Mouse (Mus musculus) MEL (cell line): ENCODE measurements around the gene Slc2a2. TPM values are rescaled to one million over a fixed set of nuclear protein-coding genes. Genes with fewer than 3 reads are reported as not detected.

Experiments used
- DNase-seq: peaks from one replicate; pipeline ENCODE4 v3.0.0; 2011; ENCODE audit warnings: low read depth, low spot score
- H3K27ac ChIP-seq: 2 replicates; pipeline ENCODE4 v1.5.1; 2012; ENCODE audit warnings: low read depth, mild to moderate bottlenecking, control low read depth, low read length, moderate library complexity; ENCODE audit not compliant: control insufficient read depth
- H3K27me3 ChIP-seq, 2 experiments: fragments of 150-350 bp in 1 of 2; sonication (generic) in 1 of 2; 2 replicates each; pipeline ENCODE4 v1.6.1; 2012; ENCODE audit warnings: low read length in 2 of 2, mild to moderate bottlenecking in 2 of 2, improper control_type of control experiment in 1 of 2, moderate library complexity in 1 of 2; ENCODE audit not compliant: insufficient read depth in 2 of 2, control insufficient read depth in 1 of 2
- H3K36me3 ChIP-seq, 2 experiments: 2 replicates each; pipeline ENCODE4 v1.6.1; 2012 to 2014; ENCODE audit warnings: low read length in 2 of 2, improper control_type of control experiment in 1 of 2, inconsistent platforms in 1 of 2, mild to moderate bottlenecking in 1 of 2; ENCODE audit not compliant: insufficient read depth in 2 of 2, control insufficient read depth in 1 of 2
- H3K4me1 ChIP-seq, 2 experiments: fragments of 150-350 bp in 1 of 2; sonication (generic) in 1 of 2; 2 replicates each; pipeline ENCODE4 v1.6.1; 2012; ENCODE audit warnings: low read length in 2 of 2, improper control_type of control experiment in 1 of 2, mild to moderate bottlenecking in 1 of 2; ENCODE audit not compliant: insufficient read depth in 2 of 2, control insufficient read depth in 1 of 2
- H3K4me3 ChIP-seq, 2 experiments: fragments of 150-350 bp in 1 of 2; sonication (generic) in 1 of 2; 2 replicates each; pipeline ENCODE4 v1.5.1; 2012; ENCODE audit warnings: low read depth in 2 of 2, low read length in 2 of 2, mild to moderate bottlenecking in 2 of 2, moderate library complexity in 2 of 2, control low read depth in 1 of 2, improper control_type of control experiment in 1 of 2; ENCODE audit not compliant: control insufficient read depth in 1 of 2, insufficient read depth in 1 of 2
- H3K79me2 ChIP-seq: 2 replicates; pipeline ENCODE4 v1.6.1; 2012; ENCODE audit warnings: mild to moderate bottlenecking, low read length, moderate library complexity; ENCODE audit not compliant: control insufficient read depth, poor library complexity, insufficient read depth
- H3K9ac ChIP-seq: 2 replicates; pipeline ENCODE4 v1.6.1; 2012; ENCODE audit warnings: low read depth, mild to moderate bottlenecking, control low read depth, low read length, moderate library complexity; ENCODE audit not compliant: control insufficient read depth, poor library complexity, severe bottlenecking
- H3K9me3 ChIP-seq: fragments of 150-350 bp; sonication (generic); replicated peaks from 2 replicates; pipeline ENCODE4 v1.6.1; 2012; ENCODE audit warnings: mild to moderate bottlenecking, low read length, improper control_type of control experiment, moderate library complexity; ENCODE audit not compliant: insufficient read depth
- BHLHE40 ChIP-seq: IDR thresholded peaks from 2 replicates; pipeline ENCODE4 v1.6.1; 2012; ENCODE audit warnings: low read depth, mild to moderate bottlenecking, inconsistent platforms, low read length, improper control_type of control experiment, borderline replicate concordance
- CHD1 ChIP-seq: IDR thresholded peaks from 2 replicates; pipeline ENCODE4 v1.6.1; 2012; ENCODE audit warnings: low read depth, mild to moderate bottlenecking, inconsistent platforms, low read length, improper control_type of control experiment
- ELF1 ChIP-seq: IDR thresholded peaks from 2 replicates; pipeline ENCODE4 v1.6.1; 2014; ENCODE audit warnings: low read depth, mild to moderate bottlenecking, inconsistent platforms, low read length, improper control_type of control experiment, moderate library complexity
- ETS1 ChIP-seq: IDR thresholded peaks from 2 replicates; pipeline ENCODE4 v1.6.1; 2012; ENCODE audit warnings: low read depth, mild to moderate bottlenecking, inconsistent platforms, low read length, improper control_type of control experiment, moderate library complexity
- HCFC1 ChIP-seq: IDR thresholded peaks from 2 replicates; pipeline ENCODE4 v1.6.1; 2012; ENCODE audit warnings: low read depth, mild to moderate bottlenecking, inconsistent platforms, low read length, improper control_type of control experiment, moderate library complexity
- KAT2A ChIP-seq: conservative IDR thresholded peaks from 2 replicates; pipeline ENCODE4 v1.6.1; 2012; ENCODE audit warnings: low read depth, low read length, improper control_type of control experiment, inconsistent platforms
- MAX ChIP-seq: IDR thresholded peaks from 2 replicates; pipeline ENCODE4 v1.6.1; 2011; ENCODE audit warnings: low read length, improper control_type of control experiment
- MEF2A ChIP-seq: IDR thresholded peaks from 2 replicates; pipeline ENCODE4 v1.6.1; 2014; ENCODE audit warnings: low read depth, mild to moderate bottlenecking, inconsistent platforms, low read length, improper control_type of control experiment; ENCODE audit not compliant: poor library complexity, insufficient replicate concordance, severe bottlenecking; ENCODE audit errors: extremely low read depth
- MXI1 ChIP-seq: IDR thresholded peaks from 2 replicates; pipeline ENCODE4 v1.6.1; 2011; ENCODE audit warnings: mild to moderate bottlenecking, low read depth, low read length, improper control_type of control experiment
- MYC ChIP-seq: IDR thresholded peaks from 2 replicates; pipeline ENCODE4 v1.6.1; 2011; ENCODE audit warnings: low read depth, mild to moderate bottlenecking, low read length, improper control_type of control experiment, moderate library complexity
- NELFE ChIP-seq: IDR thresholded peaks from 2 replicates; pipeline ENCODE4 v1.6.1; 2011; ENCODE audit warnings: low read depth, low read length, improper control_type of control experiment
- NRF1 ChIP-seq: IDR thresholded peaks from 2 replicates; pipeline ENCODE4 v1.6.1; 2014; ENCODE audit warnings: low read depth, mild to moderate bottlenecking, inconsistent platforms, low read length, improper control_type of control experiment, moderate library complexity; ENCODE audit not compliant: poor library complexity, insufficient read depth, severe bottlenecking
- POLR2A ChIP-seq, 2 experiments: IDR thresholded peaks; 2 replicates each; pipeline ENCODE4 v1.6.1; 2011 to 2012; ENCODE audit warnings: low read length in 2 of 2, mild to moderate bottlenecking in 2 of 2, control low read depth in 1 of 2, improper control_type of control experiment in 1 of 2, low read depth in 1 of 2, moderate library complexity in 1 of 2; ENCODE audit not compliant: control insufficient read depth in 1 of 2, insufficient read depth in 1 of 2, poor library complexity in 1 of 2
- POLR2AphosphoS2 ChIP-seq: IDR thresholded peaks from 2 replicates; pipeline ENCODE4 v1.6.1; 2011; ENCODE audit warnings: low read length, improper control_type of control experiment
- RAD21 ChIP-seq: IDR thresholded peaks from 2 replicates; pipeline ENCODE4 v1.6.1; 2011; ENCODE audit warnings: mild to moderate bottlenecking, low read depth, low read length, improper control_type of control experiment
- SMC3 ChIP-seq: IDR thresholded peaks from 2 replicates; pipeline ENCODE4 v1.6.1; 2011; ENCODE audit warnings: low read depth, low read length, improper control_type of control experiment
- TBP ChIP-seq: IDR thresholded peaks from 2 replicates; pipeline ENCODE4 v1.8.0; 2011; ENCODE audit warnings: low read depth, low read length, improper control_type of control experiment
- UBTF ChIP-seq: IDR thresholded peaks from 2 replicates; pipeline ENCODE4 v1.6.1; 2012; ENCODE audit warnings: low read depth, mild to moderate bottlenecking, inconsistent platforms, low read length, improper control_type of control experiment, moderate library complexity, borderline replicate concordance; ENCODE audit not compliant: insufficient read depth
- USF1 ChIP-seq: IDR thresholded peaks from 2 replicates; pipeline ENCODE4 v1.6.1; 2014; ENCODE audit warnings: low read depth, mild to moderate bottlenecking, inconsistent platforms, low read length, improper control_type of control experiment, moderate library complexity
- ZKSCAN1 ChIP-seq: IDR thresholded peaks from 2 replicates; pipeline ENCODE4 v1.6.1; 2012; ENCODE audit warnings: low read depth, mild to moderate bottlenecking, inconsistent platforms, low read length, improper control_type of control experiment, moderate library complexity
- polyA plus RNA-seq, 2 experiments: library from polyadenylated mRNA; stranded (reverse) in 1 of 2; unstranded in 1 of 2; fragments of >175 nt in 1 of 2; fragments of >200 nt in 1 of 2; gene quantifications; 2 replicates each; pipeline versions ENCODE4 v1.2.1 to v1.2.4; 2012; ENCODE audit warnings: low replicate concordance in 2 of 2, low read depth in 1 of 2; ENCODE audit not compliant: insufficient read length in 2 of 2, insufficient read depth in 1 of 2, missing spikeins in 1 of 2
- total RNA-seq: library from RNA; depleted of rRNA; stranded (reverse); fragments of 300-350 nt; gene quantifications from 2 replicates; pipeline ENCODE4 v1.2.3, GENCODE M21; 2012

Slc2a2 gene
- total and polyA plus RNA-seq, 3 experiments = 0.77 to 1.1 TPM; not detected in 1

GRCm38 (mm10) chr3:28685510-28685909, 12.2 kb upstream of the Slc2a2 start:
- TF ChIP-seq KAT2A (no peak), HCFC1 (no peak), ELF1 (no peak), MAX (no peak), ETS1 (no peak), MYC (no peak), TBP (no peak), NELFE (no peak), UBTF (no peak), MEF2A (no peak), USF1 (no peak), MXI1 (no peak), POLR2A (IDR thresholded peaks at IDR 0.05; ENCODE audit: control insufficient read depth in 1 of 2, insufficient read depth in 1 of 2, low read depth in 1 of 2, low read length in 2 of 2, poor library complexity in 1 of 2) (no peak), RAD21 (no peak), CHD1 (no peak), ZKSCAN1 (no peak), NRF1 (no peak), BHLHE40 (no peak), SMC3 (no peak)
- no peak for DNase-seq
- Histone ChIP-seq H3K4me1 (no peaks in the 10 kb centered on the region), H3K27ac (no peak overlapping the region), H3K4me3 (no peak overlapping the region), H3K27me3 (no peaks in the 10 kb centered on the region), H3K79me2 (no peaks in the 10 kb centered on the region), H3K36me3 (no peaks in the 10 kb centered on the region), H3K9me3 (no peaks in the 10 kb centered on the region), H3K9ac (no peak overlapping the region)

- Histone ChIP-seq H3K4me1 (no peaks in the 10 kb centered on the region), H3K9ac (no peak overlapping the region), H3K9me3 (no peaks in the 10 kb centered on the region), H3K4me3 (no peak overlapping the region), H3K79me2 (no peaks in the 10 kb centered on the region)
- DNase-seq = no peak
- no peak for TF ChIP-seq POLR2AphosphoS2
- TF ChIP-seq, all 39 proteins: peak for 0
- no peaks in the 10 kb centered on the region for H3K36me3 ChIP-seq
- no peak overlapping the region for H3K27ac ChIP-seq
- no peaks in the 10 kb centered on the region for H3K27me3 ChIP-seq
These were observed 2.9 kb upstream of the Slc2a2 start for GRCm38 (mm10) chr3:28694811-28695210.
